Mouse (Mus musculus) lung, adult 2 months (tissue): ENCODE measurements around the gene Rnf7. TPM values are rescaled to one million over a fixed set of nuclear protein-coding genes. Genes with fewer than 3 reads are reported as not detected.

ENCODE experiments used
- DNase-seq: peaks from one replicate; pipeline ENCODE4 v3.0.0; 2022
- H3K4me1 ChIP-seq: fragments of 200-500 bp; 2 replicates; pipeline ENCODE4 v1.6.1; 2011; ENCODE audit warnings: low read length; ENCODE audit not compliant: control insufficient read depth, insufficient read depth
- H3K4me3 ChIP-seq: fragments of 200-500 bp; replicated peaks from 2 replicates; pipeline ENCODE3; 2011; ENCODE audit warnings: low read depth, mild to moderate bottlenecking, control low read depth, low read length; ENCODE audit errors: extremely low read depth
- CTCF ChIP-seq: fragments of 200-500 bp; IDR thresholded peaks from 2 replicates; pipeline ENCODE4 v1.5.1; 2011; ENCODE audit warnings: mild to moderate bottlenecking, low read length, control low read depth; ENCODE audit not compliant: insufficient read depth
- POLR2A ChIP-seq: fragments of 200-500 bp; IDR thresholded peaks from 2 replicates; pipeline ENCODE4 v1.6.1; 2011; ENCODE audit warnings: low read depth, mild to moderate bottlenecking, control low read depth, low read length, borderline replicate concordance; ENCODE audit errors: extremely low read depth
- WGBS: fragments of 180-500 bp; shearing (Covaris S2); methylation state at CpG from one replicate; pipeline ENCODE4 v1.1.7; 2018; 5-methylcytosine and 5-hydroxymethylcytosine counted together
- polyA plus RNA-seq: library from polyadenylated mRNA; depleted of rRNA; stranded (reverse); fragments of >200 nt; gene quantifications from 2 replicates; pipeline ENCODE4 v1.2.3, GENCODE M21; 2012; rRNA removed

The Rnf7 gene
- polyA plus RNA-seq, 1 experiment = 183 TPM

GRCm38 (mm10) chr9:96445351-96445750 lies 33.1 kb downstream of the Rnf7 start:
- no peak for DNase-seq
- TF ChIP-seq CTCF (no peak), POLR2A (no peak)
- 65% methylated on average over 4 of the region's 4 CpGs for WGBS

GRCm38 (mm10) chr9:96442081-96442480 lies 36.4 kb downstream of the Rnf7 start:
- Histone ChIP-seq H3K4me1 (peaks cover 8% of the 10 kb centered on the region), H3K4me3 (no peak overlapping the region)
- TF ChIP-seq POLR2A (no peak), CTCF (no peak)
- WGBS = 32% methylated on average over 10 of the region's 10 CpGs
- DNase-seq = no peak

More at GRCm38 (mm10) chr9:96445351-96445750, 33.1 kb downstream of the Rnf7 start:
- Histone ChIP-seq H3K4me3 (no peak overlapping the region), H3K4me1 (no peaks in the 10 kb centered on the region)

- H3K4me1 ChIP-seq = peaks cover 15% of the 10 kb centered on the region
- H3K4me3 ChIP-seq = peak overlapping the region; percentile 54
- peak; percentile 60 for DNase-seq
- no peak for TF ChIP-seq CTCF
- no peak for TF ChIP-seq POLR2A
- 1% methylated on average over 8 of the region's 8 CpGs for WGBS
Observed at GRCm38 (mm10) chr9:96438334-96438871, 40.1 kb downstream of the Rnf7 start.

GRCm38 (mm10) chr9:96437805-96438333 lies 40.6 kb downstream of the Rnf7 start:
- H3K4me1 ChIP-seq = peaks cover 15% of the 10 kb centered on the region
- peak; percentile 68 for DNase-seq
- TF ChIP-seq CTCF = peak; percentile 26; the same call in 1 of the 2 replicates
- TF ChIP-seq POLR2A = no peak; the same call in 1 of the 2 replicates
- WGBS = under 1% methylated on average over 25 of the region's 25 CpGs
- peak overlapping the region; percentile 54 for H3K4me3 ChIP-seq

GRCm38 (mm10) chr9:96436901-96437804 lies 41.3 kb downstream of the Rnf7 start:
- H3K4me3 ChIP-seq = peak overlapping the region; percentile 54
- peaks cover 17% of the 10 kb centered on the region for H3K4me1 ChIP-seq
- DNase-seq = no peak
- no peak for TF ChIP-seq CTCF
- no peak for TF ChIP-seq POLR2A
- WGBS = 15% methylated on average over 28 of the region's 28 CpGs

GRCm38 (mm10) chr9:96432575-96432974 lies 45.9 kb downstream of the Rnf7 start:
- WGBS = 45% methylated on average over 3 of the region's 3 CpGs
- TF ChIP-seq CTCF = no peak
- no peak for TF ChIP-seq POLR2A
- H3K4me3 ChIP-seq = no peak overlapping the region
- peaks cover 20% of the 10 kb centered on the region for H3K4me1 ChIP-seq
- no peak for DNase-seq

- DNase-seq = no peak
- TF ChIP-seq POLR2A (no peak), CTCF (no peak)
- WGBS = 28% methylated on average over 3 of the region's 3 CpGs
- H3K4me1 ChIP-seq = peaks cover 9% of the 10 kb centered on the region; the same call in 1 of the 2 replicates
- H3K4me3 ChIP-seq = no peak overlapping the region
Observed at GRCm38 (mm10) chr9:96431081-96431480, 47.4 kb downstream of the Rnf7 start.

GRCm38 (mm10) chr9:96428336-96429046 lies 50.0 kb downstream of the Rnf7 start:
- WGBS = 67% methylated on average over 17 of the region's 17 CpGs
- TF ChIP-seq CTCF = no peak
- TF ChIP-seq POLR2A = no peak
- no peak for DNase-seq
- Histone ChIP-seq H3K4me1 (peaks cover 9% of the 10 kb centered on the region; the same call in 1 of the 2 replicates), H3K4me3 (no peak overlapping the region)

- no peak for DNase-seq
- WGBS = 62% methylated on average over 8 of the region's 8 CpGs
- no peak overlapping the region for H3K4me3 ChIP-seq
- no peaks in the 10 kb centered on the region for H3K4me1 ChIP-seq
- TF ChIP-seq POLR2A = no peak
- TF ChIP-seq CTCF = peak; percentile 41; the same call in 1 of the 2 replicates
Observed at GRCm38 (mm10) chr9:96424027-96424426, 54.4 kb downstream of the Rnf7 start.

Other genes starting within 250 kb of the Rnf7 start
- gene Atp1b3, start 114.2 kb downstream of the Rnf7 start, polyA plus RNA-seq = 98.2 and 101 TPM in 2 replicates
- gene Gm28729, start 46.6 kb upstream of the Rnf7 start, polyA plus RNA-seq = 2.2 and 2.8 TPM in 2 replicates
- 1.4 and 2.3 TPM in 2 replicates for gene Rasa2, start 152.9 kb upstream of the Rnf7 start, polyA plus RNA-seq